Mouse (Mus musculus): ENCODE results near the gene Actr6. TPM values are rescaled to one million over a fixed set of nuclear protein-coding genes. Genes with fewer than 3 reads are reported as not detected.
A peak's percentile ranks its signal among the peaks of the same experiment; 100 is the strongest.
"Not testable (repeated sequence)": the region's sequence is repeated elsewhere in the genome, so short reads cannot be mapped to it uniquely, and the experiment has no call there.

Actr6 gene
- polyA plus RNA-seq, 1 experiment = 0.94 TPM

- DNase-seq (ENCODE audit: low read depth, low spot score) = no peak
- 80% methylated on average over 6 of the region's 6 CpGs for WGBS
Observed at GRCm38 (mm10) chr10:89740995-89741394, 8.9 kb upstream of the Actr6 start.

- DNase-seq (ENCODE audit: low read depth, low spot score) = no peak
- WGBS = 53% methylated on average over 7 of the region's 7 CpGs
Observed at GRCm38 (mm10) chr10:89739703-89740102, 7.6 kb upstream of the Actr6 start.

GRCm38 (mm10) chr10:89738395-89738794 lies 6.3 kb upstream of the Actr6 start:
- WGBS = 87% methylated on average over 9 of the region's 9 CpGs
- no peak for DNase-seq (ENCODE audit: low read depth, low spot score)

- WGBS = 61% methylated on average over 3 of the region's 3 CpGs
- DNase-seq (ENCODE audit: low read depth, low spot score) = no peak
Observed at GRCm38 (mm10) chr10:89737887-89738286, 5.8 kb upstream of the Actr6 start.

- 32% methylated on average over 5 of the region's 5 CpGs for WGBS
- no peak for DNase-seq (ENCODE audit: low read depth, low spot score)
Observed at GRCm38 (mm10) chr10:89737092-89737491, 5.0 kb upstream of the Actr6 start.

GRCm38 (mm10) chr10:89731341-89731740 lies 754 bp downstream of the Actr6 start:
- WGBS = 5% methylated on average over 5 of the region's 5 CpGs
- DNase-seq (ENCODE audit: low read depth, low spot score) = no peak

- WGBS = 70% methylated on average over 6 of the region's 6 CpGs
- no peak for DNase-seq (ENCODE audit: low read depth, low spot score)
Observed at GRCm38 (mm10) chr10:89730386-89730785, 1.7 kb downstream of the Actr6 start.

- WGBS = 86% methylated on average over 14 of the region's 14 CpGs
- no peak for DNase-seq (ENCODE audit: low read depth, low spot score)
Observed at GRCm38 (mm10) chr10:89722247-89723195, 9.6 kb downstream of the Actr6 start.

GRCm38 (mm10) chr10:89720796-89721195 lies 11.3 kb downstream of the Actr6 start:
- no peak for DNase-seq (ENCODE audit: low read depth, low spot score)
- WGBS = 83% methylated on average over 3 of the region's 3 CpGs

GRCm38 (mm10) chr10:89720252-89720651 lies 11.8 kb downstream of the Actr6 start:
- no peak for DNase-seq (ENCODE audit: low read depth, low spot score)

- no peak for DNase-seq (ENCODE audit: low read depth, low spot score)
- WGBS = 71% methylated on average over 10 of the region's 10 CpGs
Observed at GRCm38 (mm10) chr10:89714910-89715309, 17.2 kb downstream of the Actr6 start.

GRCm38 (mm10) chr10:89708720-89709119 lies 23.4 kb downstream of the Actr6 start:
- no peak for DNase-seq (ENCODE audit: low read depth, low spot score)
- 20% methylated on average over 10 of the region's 10 CpGs for WGBS

- WGBS = 75% methylated on average over 3 of the region's 3 CpGs
- DNase-seq (ENCODE audit: low read depth, low spot score) = no peak
Observed at GRCm38 (mm10) chr10:89707397-89707796, 24.7 kb downstream of the Actr6 start.

GRCm38 (mm10) chr10:89703042-89703441 lies 29.1 kb downstream of the Actr6 start:
- 28% methylated on average over 5 of the region's 5 CpGs for WGBS
- DNase-seq (ENCODE audit: low read depth, low spot score) = peak; percentile 21

- WGBS = 91% methylated on average over 3 of the region's 3 CpGs
- DNase-seq (ENCODE audit: low read depth, low spot score) = no peak
Observed at GRCm38 (mm10) chr10:89697956-89698355, 34.1 kb downstream of the Actr6 start.

- 60% methylated on average over 2 of the region's 2 CpGs for WGBS
- DNase-seq (ENCODE audit: low read depth, low spot score) = not testable (repeated sequence)
Observed at GRCm38 (mm10) chr10:89696270-89696669, 35.8 kb downstream of the Actr6 start.

GRCm38 (mm10) chr10:89695194-89695911 lies 36.7 kb downstream of the Actr6 start:
- no peak for DNase-seq (ENCODE audit: low read depth, low spot score)
- WGBS = 79% methylated on average over 20 of the region's 20 CpGs

- 76% methylated on average over 8 of the region's 8 CpGs for WGBS
- DNase-seq (ENCODE audit: low read depth, low spot score) = no peak
Observed at GRCm38 (mm10) chr10:89690021-89690420, 42.1 kb downstream of the Actr6 start.

GRCm38 (mm10) chr10:89687455-89687854 lies 44.6 kb downstream of the Actr6 start:
- no peak for DNase-seq (ENCODE audit: low read depth, low spot score)
- 70% methylated on average over 2 of the region's 2 CpGs for WGBS

GRCm38 (mm10) chr10:89686139-89686808 lies 45.8 kb downstream of the Actr6 start, which contains the start of gene Scyl2:
Gene Scyl2 (minus strand): TSS chr10:89686285.
- 3% methylated on average over 31 of the region's 31 CpGs for WGBS
- DNase-seq (ENCODE audit: low read depth, low spot score) = peak; percentile 98

Data from large intestine, adult 2 months (tissue).